Mouse (Mus musculus): ENCODE measurements around the gene Med9. TPM values are rescaled to one million over a fixed set of nuclear protein-coding genes. Genes with fewer than 3 reads are reported as not detected.

Gene Med9
- total and polyA plus RNA-seq, 3 experiments: 24.0 to 25.5 (median 24.0) TPM

DNA sequence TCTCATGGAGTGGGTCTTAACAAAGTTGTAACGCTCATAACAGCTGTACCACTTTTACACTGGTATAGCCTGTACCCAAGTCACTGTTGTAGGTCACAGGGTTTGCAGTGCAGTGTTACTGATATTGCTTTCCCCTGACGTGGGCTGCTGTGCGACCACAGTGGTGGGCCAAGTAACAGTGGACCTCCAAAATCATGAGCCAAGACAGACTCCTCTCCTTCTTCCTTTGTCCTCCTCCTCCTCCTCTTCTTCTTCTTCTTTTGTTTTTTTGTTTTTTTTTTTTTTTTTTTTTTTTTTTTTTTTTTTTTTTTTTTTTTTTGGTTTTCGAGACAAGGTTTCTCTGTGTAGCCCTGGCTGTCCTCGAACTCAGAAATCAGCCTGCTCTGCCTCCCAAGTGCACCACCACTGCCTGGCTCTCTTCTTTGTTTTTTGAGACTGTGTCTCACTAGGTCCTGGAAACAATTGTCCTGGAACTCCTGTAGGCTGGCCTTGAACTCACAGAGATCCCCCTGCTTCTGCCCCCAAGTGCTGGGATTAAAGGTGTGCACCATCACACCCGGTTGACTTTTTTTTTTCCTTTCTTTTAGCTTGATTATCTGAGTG, 41.4 kb upstream of the Med9 start:
- Histone ChIP-seq H3K79me2 (replicated peaks; ENCODE audit: control insufficient read depth, insufficient read depth, low read length) (no peaks in the 10 kb centered on the region), H3K36me3 (ENCODE audit: control insufficient read depth, insufficient read depth, low read length) (no peaks in the 10 kb centered on the region), H3K27me3 (ENCODE audit: control insufficient read depth, insufficient read depth, low read length) (no peaks in the 10 kb centered on the region), H3K4me1 (ENCODE audit: control insufficient read depth, insufficient read depth, low read length) (peaks cover 14% of the 10 kb centered on the region), H3K27ac (no peak overlapping the region), H3K4me3 (no peak overlapping the region), H3K9ac (ENCODE audit: low read depth, low read length) (no peak overlapping the region)
- 91% methylated on average over 6 of the region's 6 CpGs for WGBS
- no peak for DNase-seq
- TF ChIP-seq EP300 (IDR thresholded peaks at IDR 0.05; ENCODE audit: insufficient read depth, low read depth, low read length) (no peak), CTCF (IDR thresholded peaks at IDR 0.05) (no peak), POLR2A (IDR thresholded peaks at IDR 0.05; ENCODE audit: insufficient read depth, low read depth, low read length) (no peak)
- intact Hi-C loops (cut with DNase I): no loop called here

DNA sequence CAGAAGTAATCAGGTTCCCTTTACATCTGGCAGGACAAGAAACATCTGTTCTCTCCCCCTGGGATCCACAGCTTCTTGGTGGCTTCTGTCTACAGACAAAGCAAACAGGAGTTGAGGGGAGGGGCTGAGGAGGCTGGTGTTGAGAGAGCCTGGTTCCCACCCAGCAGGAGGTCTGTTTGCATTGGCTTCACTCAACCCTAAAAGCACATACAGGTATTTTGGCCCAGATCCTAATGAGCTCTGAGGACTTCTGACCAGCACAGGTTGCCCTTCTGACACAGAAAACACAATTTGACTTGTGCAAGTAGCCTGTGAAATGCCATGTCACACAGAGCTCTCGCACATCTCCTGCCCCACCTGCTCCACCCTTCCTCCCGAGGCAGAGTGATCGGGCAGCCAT, 39.6 kb upstream of the Med9 start:
- Histone ChIP-seq H3K4me1 (ENCODE audit: control insufficient read depth, insufficient read depth, low read length) (peaks cover 3% of the 10 kb centered on the region), H3K27ac (no peak overlapping the region; the same call in 1 of the 2 replicates), H3K4me3 (no peak overlapping the region), H3K79me2 (replicated peaks; ENCODE audit: control insufficient read depth, insufficient read depth, low read length) (no peaks in the 10 kb centered on the region), H3K9ac (ENCODE audit: low read depth, low read length) (no peak overlapping the region), H3K36me3 (ENCODE audit: control insufficient read depth, insufficient read depth, low read length) (no peaks in the 10 kb centered on the region), H3K27me3 (ENCODE audit: control insufficient read depth, insufficient read depth, low read length) (no peaks in the 10 kb centered on the region)
- DNase-seq: no peak
- WGBS: 40% methylated on average over 3 of the region's 3 CpGs
- no peak for TF ChIP-seq CTCF (IDR thresholded peaks at IDR 0.05)
- intact Hi-C loops (cut with DNase I): no loop called here

DNA sequence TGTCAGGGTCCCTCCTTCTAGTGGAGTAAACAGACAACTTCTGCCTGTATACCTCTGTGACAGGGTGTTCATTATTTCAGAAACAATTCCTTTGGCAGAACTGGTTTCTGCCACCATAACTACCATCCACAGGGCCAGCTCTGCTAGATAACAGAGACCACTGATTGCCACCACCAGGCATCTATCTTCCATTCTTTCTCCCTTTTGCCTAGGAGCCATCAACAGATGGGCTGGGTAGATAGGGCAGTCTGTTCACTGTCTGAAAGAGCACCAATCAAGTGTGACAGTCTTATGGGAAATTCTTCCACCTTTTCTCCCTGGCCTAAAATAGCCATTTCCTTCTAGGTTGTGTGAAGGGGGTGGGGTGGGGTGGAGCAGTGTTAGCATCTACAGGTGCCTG, 37.4 kb upstream of the Med9 start:
- no peak overlapping the region for H3K27ac ChIP-seq
- TF ChIP-seq CTCF (IDR thresholded peaks at IDR 0.05) (no peak), EP300 (IDR thresholded peaks at IDR 0.05; ENCODE audit: insufficient read depth, low read depth, low read length) (no peak), POLR2A (IDR thresholded peaks at IDR 0.05; ENCODE audit: insufficient read depth, low read depth, low read length) (no peak)
- H3K79me2 ChIP-seq (replicated peaks; ENCODE audit: control insufficient read depth, insufficient read depth, low read length): no peaks in the 10 kb centered on the region
- intact Hi-C loops (cut with DNase I): no loop called here
- peaks cover 3% of the 10 kb centered on the region for H3K4me1 ChIP-seq (ENCODE audit: control insufficient read depth, insufficient read depth, low read length)
- H3K9ac ChIP-seq (ENCODE audit: low read depth, low read length): no peak overlapping the region
- H3K27me3 ChIP-seq (ENCODE audit: control insufficient read depth, insufficient read depth, low read length): no peaks in the 10 kb centered on the region
- H3K36me3 ChIP-seq (ENCODE audit: control insufficient read depth, insufficient read depth, low read length): no peaks in the 10 kb centered on the region
- no peak overlapping the region for H3K4me3 ChIP-seq
- DNase-seq: no peak

DNA sequence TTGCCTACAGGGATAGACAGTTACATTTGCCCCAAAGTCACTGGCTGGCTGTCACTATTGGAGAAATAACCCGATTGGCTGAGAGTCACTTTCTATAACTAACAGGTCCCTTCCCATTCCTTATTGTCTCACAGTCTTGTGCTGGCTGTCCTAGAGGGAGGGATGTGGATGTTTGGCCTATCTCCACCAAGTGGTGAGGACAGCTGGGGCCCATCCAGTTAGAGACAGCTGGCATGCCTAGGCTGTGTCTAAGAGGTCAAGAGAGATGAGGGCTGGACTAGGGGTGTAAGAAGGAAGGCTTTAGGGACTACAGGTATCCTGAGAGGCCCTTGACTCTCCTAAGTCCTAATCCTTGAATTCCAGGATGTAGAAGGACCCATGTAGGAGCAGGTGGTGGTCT, 36.5 kb upstream of the Med9 start:
- Histone ChIP-seq H3K79me2 (replicated peaks; ENCODE audit: control insufficient read depth, insufficient read depth, low read length) (no peaks in the 10 kb centered on the region), H3K9ac (ENCODE audit: low read depth, low read length) (no peak overlapping the region), H3K27me3 (ENCODE audit: control insufficient read depth, insufficient read depth, low read length) (no peaks in the 10 kb centered on the region), H3K27ac (no peak overlapping the region), H3K4me1 (ENCODE audit: control insufficient read depth, insufficient read depth, low read length) (peaks cover 3% of the 10 kb centered on the region), H3K4me3 (no peak overlapping the region), H3K36me3 (ENCODE audit: control insufficient read depth, insufficient read depth, low read length) (no peaks in the 10 kb centered on the region)
- WGBS: 86% methylated on average over 1 of the region's 1 CpGs
- intact Hi-C loops (cut with DNase I): no loop called here
- TF ChIP-seq POLR2A (IDR thresholded peaks at IDR 0.05; ENCODE audit: insufficient read depth, low read depth, low read length): no peak
- no peak for DNase-seq

DNA sequence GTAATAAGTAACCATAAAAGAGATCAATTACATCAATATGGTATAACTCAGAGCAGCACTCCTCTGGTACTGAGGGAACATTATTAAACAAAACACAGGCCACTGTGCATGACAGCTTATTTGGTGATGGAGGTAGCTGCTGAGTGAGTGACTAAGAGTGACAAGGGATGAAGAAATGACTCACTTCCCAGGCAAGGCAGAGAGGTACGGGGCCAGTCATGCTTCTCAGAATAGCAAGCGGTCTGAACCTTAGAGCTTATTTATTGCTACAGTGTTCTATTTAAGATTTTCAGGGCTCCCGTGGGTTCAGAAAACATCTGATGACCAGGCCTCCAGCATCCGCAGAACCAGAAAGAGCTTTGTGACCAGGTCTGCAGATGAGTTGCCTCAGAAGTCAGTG, 34.3 kb upstream of the Med9 start:
- no peak for DNase-seq
- no peak overlapping the region for H3K27ac ChIP-seq
- no peak overlapping the region for H3K4me3 ChIP-seq
- 68% methylated on average over 4 of the region's 4 CpGs for WGBS
- H3K9ac ChIP-seq (ENCODE audit: low read depth, low read length): no peak overlapping the region
- H3K36me3 ChIP-seq (ENCODE audit: control insufficient read depth, insufficient read depth, low read length): peaks cover 2% of the 10 kb centered on the region; the same call in 1 of the 2 replicates
- H3K4me1 ChIP-seq (ENCODE audit: control insufficient read depth, insufficient read depth, low read length): peaks cover 5% of the 10 kb centered on the region; the same call in 1 of the 2 replicates
- no peaks in the 10 kb centered on the region for H3K79me2 ChIP-seq (replicated peaks; ENCODE audit: control insufficient read depth, insufficient read depth, low read length)
- TF ChIP-seq EP300 (IDR thresholded peaks at IDR 0.05; ENCODE audit: insufficient read depth, low read depth, low read length) (no peak), CTCF (IDR thresholded peaks at IDR 0.05) (no peak), POLR2A (IDR thresholded peaks at IDR 0.05; ENCODE audit: insufficient read depth, low read depth, low read length) (no peak)
- intact Hi-C loops (cut with DNase I): no loop called here
- H3K27me3 ChIP-seq (ENCODE audit: control insufficient read depth, insufficient read depth, low read length): no peaks in the 10 kb centered on the region

DNA sequence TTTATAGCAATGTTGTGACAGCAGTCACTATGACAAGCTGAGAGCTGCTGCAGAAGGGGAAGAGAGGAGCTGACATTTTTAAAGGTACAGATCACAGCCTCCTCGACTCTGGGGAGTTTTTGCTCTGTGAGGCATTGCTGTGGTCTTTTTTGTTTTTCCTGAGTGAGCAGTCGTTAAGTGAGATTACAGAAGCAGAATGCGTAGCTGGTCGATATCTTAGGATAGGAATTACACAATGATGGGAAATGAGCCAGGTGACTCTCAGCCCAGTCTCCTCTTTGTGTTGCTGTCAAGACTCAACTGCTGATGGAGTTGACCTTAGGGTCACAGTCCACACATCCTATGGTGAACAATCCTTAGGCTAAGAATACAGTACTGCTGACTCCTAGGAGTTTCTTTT, 30.0 kb upstream of the Med9 start:
- DNase-seq: peak in 1 of 2 experiments; percentile 60
- Histone ChIP-seq H3K4me1 (ENCODE audit: control insufficient read depth, insufficient read depth, low read length) (peaks cover 8% of the 10 kb centered on the region), H3K79me2 (replicated peaks; ENCODE audit: control insufficient read depth, insufficient read depth, low read length) (no peaks in the 10 kb centered on the region), H3K4me3 (no peak overlapping the region), H3K27me3 (ENCODE audit: control insufficient read depth, insufficient read depth, low read length) (no peaks in the 10 kb centered on the region), H3K36me3 (ENCODE audit: control insufficient read depth, insufficient read depth, low read length) (peaks cover 8% of the 10 kb centered on the region; the same call in 1 of the 2 replicates), H3K9ac (ENCODE audit: low read depth, low read length) (no peak overlapping the region), H3K27ac (peak overlapping the region; percentile 75)
- intact Hi-C loops (cut with DNase I): no loop called here
- 3% methylated on average over 4 of the region's 4 CpGs for WGBS
- no peak for TF ChIP-seq EP300 (IDR thresholded peaks at IDR 0.05; ENCODE audit: insufficient read depth, low read depth, low read length)
- no peak for TF ChIP-seq POLR2A (IDR thresholded peaks at IDR 0.05; ENCODE audit: insufficient read depth, low read depth, low read length)
- TF ChIP-seq CTCF (IDR thresholded peaks at IDR 0.05): no peak
